Mouse (Mus musculus): ENCODE results near the gene Npy2r. TPM values are rescaled to one million over a fixed set of nuclear protein-coding genes. Genes with fewer than 3 reads are reported as not detected.

Gene Npy2r
- total and polyA plus RNA-seq, 2 experiments = not detected

DNA sequence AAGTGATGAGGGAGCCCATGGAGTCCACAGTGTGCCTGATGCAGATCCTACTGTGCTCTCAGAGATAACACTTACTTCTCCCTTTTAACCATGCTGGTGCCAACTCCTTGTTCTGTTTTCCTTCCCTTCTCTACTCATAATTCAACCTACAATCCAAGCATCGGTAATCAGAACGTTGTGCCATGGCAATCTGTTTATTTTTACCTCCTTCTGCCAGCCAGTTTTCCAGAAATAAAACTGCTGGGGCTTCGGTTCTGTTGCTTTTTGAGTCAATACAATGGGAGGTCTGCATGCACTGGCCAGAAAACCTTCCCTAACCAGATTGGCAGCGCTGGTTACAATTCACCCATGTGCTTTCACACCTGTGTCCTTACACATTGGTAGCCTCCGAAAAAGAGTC lies 7.9 kb downstream of the Npy2r start:
- TF ChIP-seq POLR2A (IDR thresholded peaks at IDR 0.05; ENCODE audit: extremely low read depth, insufficient read depth, low read length) = no peak
- no peak for TF ChIP-seq CTCF (IDR thresholded peaks at IDR 0.05; ENCODE audit: low read depth, low read length)
- H3K79me2 ChIP-seq (ENCODE audit: control insufficient read depth, insufficient read depth, low read length) = no peaks in the 10 kb centered on the region
- no peak for DNase-seq (ENCODE audit: extremely low read depth, low read depth, low spot score)
- no peaks in the 10 kb centered on the region for H3K27me3 ChIP-seq (ENCODE audit: control insufficient read depth, insufficient read depth, low read length)
- H3K4me1 ChIP-seq (ENCODE audit: control insufficient read depth, insufficient read depth, low read length) = no peaks in the 10 kb centered on the region
- H3K27ac ChIP-seq (replicated peaks; ENCODE audit: insufficient read depth, low read depth, low read length) = no peak overlapping the region
- H3K9ac ChIP-seq (ENCODE audit: low read depth, low read length) = no peak overlapping the region
- no peak overlapping the region for H3K4me3 ChIP-seq (ENCODE audit: insufficient read depth, low read depth, low read length)
- H3K36me3 ChIP-seq (ENCODE audit: control insufficient read depth, insufficient read depth, low read length) = no peaks in the 10 kb centered on the region
- 67% methylated on average over 5 of the region's 5 CpGs for WGBS

DNA sequence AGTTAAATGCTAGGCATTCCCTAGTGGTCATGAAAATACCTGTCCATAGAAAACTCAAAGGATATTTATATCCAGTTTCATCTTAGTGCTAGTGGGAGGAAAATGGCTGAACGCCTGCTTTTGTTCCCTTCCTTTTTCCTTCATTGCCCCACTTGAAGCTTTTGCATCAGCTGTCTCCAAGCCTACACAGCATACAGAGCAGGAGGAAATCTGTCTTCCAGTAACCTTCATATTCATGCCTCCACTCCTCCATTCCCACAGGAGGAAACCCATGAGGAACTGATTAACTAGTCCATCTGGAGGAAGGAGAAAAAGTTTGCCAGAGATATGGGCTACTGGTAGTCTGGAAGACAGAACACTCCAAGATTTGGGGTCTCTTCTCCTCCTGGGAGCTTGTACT lies 23.1 kb downstream of the Npy2r start:
- H3K27ac ChIP-seq (replicated peaks; ENCODE audit: insufficient read depth, low read depth, low read length) = no peak overlapping the region
- TF ChIP-seq CTCF (IDR thresholded peaks at IDR 0.05; ENCODE audit: low read depth, low read length) = no peak
- TF ChIP-seq POLR2A (IDR thresholded peaks at IDR 0.05; ENCODE audit: extremely low read depth, insufficient read depth, low read length) = no peak
- no peak overlapping the region for H3K9ac ChIP-seq (ENCODE audit: low read depth, low read length)
- H3K36me3 ChIP-seq (ENCODE audit: control insufficient read depth, insufficient read depth, low read length) = no peaks in the 10 kb centered on the region
- WGBS = 82% methylated on average over 1 of the region's 1 CpGs
- no peak for DNase-seq (ENCODE audit: extremely low read depth, low read depth, low spot score)
- H3K27me3 ChIP-seq (ENCODE audit: control insufficient read depth, insufficient read depth, low read length) = no peaks in the 10 kb centered on the region
- H3K79me2 ChIP-seq (ENCODE audit: control insufficient read depth, insufficient read depth, low read length) = no peaks in the 10 kb centered on the region
- no peak overlapping the region for H3K4me3 ChIP-seq (ENCODE audit: insufficient read depth, low read depth, low read length)
- H3K4me1 ChIP-seq (ENCODE audit: control insufficient read depth, insufficient read depth, low read length) = no peaks in the 10 kb centered on the region

DNA sequence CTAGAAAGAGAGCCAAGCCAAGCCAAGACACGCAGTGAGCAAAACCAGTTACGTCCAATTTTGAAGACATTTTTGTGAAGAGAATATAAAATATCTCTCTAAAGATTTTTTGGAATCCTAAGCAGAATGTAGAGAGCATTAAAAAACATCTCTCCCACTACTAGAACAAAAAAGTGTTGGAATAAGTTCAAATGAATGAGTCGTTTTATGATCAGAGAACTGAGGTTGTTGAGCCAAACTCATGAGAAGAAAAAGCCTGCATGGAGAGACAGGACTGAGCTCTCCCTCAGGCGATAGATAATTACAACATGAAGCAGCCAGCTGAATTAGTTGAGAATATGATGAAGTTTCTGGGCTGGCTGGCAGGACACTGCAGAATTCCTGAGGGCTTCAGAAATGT lies 49.9 kb downstream of the Npy2r start:
- Histone ChIP-seq H3K79me2 (ENCODE audit: control insufficient read depth, insufficient read depth, low read length) (no peaks in the 10 kb centered on the region), H3K4me1 (ENCODE audit: control insufficient read depth, insufficient read depth, low read length) (no peaks in the 10 kb centered on the region)

More for the DNA sequence above, 49.9 kb downstream of the Npy2r start:
- WGBS = 82% methylated on average over 4 of the region's 4 CpGs
- no peak overlapping the region for H3K4me3 ChIP-seq (ENCODE audit: insufficient read depth, low read depth, low read length)
- H3K36me3 ChIP-seq (ENCODE audit: control insufficient read depth, insufficient read depth, low read length) = no peaks in the 10 kb centered on the region
- H3K27me3 ChIP-seq (ENCODE audit: control insufficient read depth, insufficient read depth, low read length) = no peaks in the 10 kb centered on the region
- no peak for DNase-seq (ENCODE audit: extremely low read depth, low read depth, low spot score)
- no peak overlapping the region for H3K27ac ChIP-seq (replicated peaks; ENCODE audit: insufficient read depth, low read depth, low read length)
- TF ChIP-seq POLR2A (IDR thresholded peaks at IDR 0.05; ENCODE audit: extremely low read depth, insufficient read depth, low read length) = no peak
- no peak for TF ChIP-seq CTCF (IDR thresholded peaks at IDR 0.05; ENCODE audit: low read depth, low read length)
- no peak overlapping the region for H3K9ac ChIP-seq (ENCODE audit: low read depth, low read length)

Other genes with a start within 250 kb of the Npy2r start
- gene Map9, start 190.0 kb downstream of the Npy2r start, total RNA-seq (2014; rRNA removed) = 0.13 and 0.28 TPM in 2 replicates
- gene Map9, start 190.0 kb downstream of the Npy2r start, polyA plus RNA-seq (2012; rRNA removed) = 0.04 and 0.05 TPM in 2 replicates